Mouse (Mus musculus): Measurements from ENCODE around the gene Eml5. TPM values are rescaled to one million over a fixed set of nuclear protein-coding genes. Genes with fewer than 3 reads are reported as not detected.

Gene Eml5
- polyA plus RNA-seq (2012; rRNA removed), result 72.3 and 74.3 TPM in 2 replicates

DNA sequence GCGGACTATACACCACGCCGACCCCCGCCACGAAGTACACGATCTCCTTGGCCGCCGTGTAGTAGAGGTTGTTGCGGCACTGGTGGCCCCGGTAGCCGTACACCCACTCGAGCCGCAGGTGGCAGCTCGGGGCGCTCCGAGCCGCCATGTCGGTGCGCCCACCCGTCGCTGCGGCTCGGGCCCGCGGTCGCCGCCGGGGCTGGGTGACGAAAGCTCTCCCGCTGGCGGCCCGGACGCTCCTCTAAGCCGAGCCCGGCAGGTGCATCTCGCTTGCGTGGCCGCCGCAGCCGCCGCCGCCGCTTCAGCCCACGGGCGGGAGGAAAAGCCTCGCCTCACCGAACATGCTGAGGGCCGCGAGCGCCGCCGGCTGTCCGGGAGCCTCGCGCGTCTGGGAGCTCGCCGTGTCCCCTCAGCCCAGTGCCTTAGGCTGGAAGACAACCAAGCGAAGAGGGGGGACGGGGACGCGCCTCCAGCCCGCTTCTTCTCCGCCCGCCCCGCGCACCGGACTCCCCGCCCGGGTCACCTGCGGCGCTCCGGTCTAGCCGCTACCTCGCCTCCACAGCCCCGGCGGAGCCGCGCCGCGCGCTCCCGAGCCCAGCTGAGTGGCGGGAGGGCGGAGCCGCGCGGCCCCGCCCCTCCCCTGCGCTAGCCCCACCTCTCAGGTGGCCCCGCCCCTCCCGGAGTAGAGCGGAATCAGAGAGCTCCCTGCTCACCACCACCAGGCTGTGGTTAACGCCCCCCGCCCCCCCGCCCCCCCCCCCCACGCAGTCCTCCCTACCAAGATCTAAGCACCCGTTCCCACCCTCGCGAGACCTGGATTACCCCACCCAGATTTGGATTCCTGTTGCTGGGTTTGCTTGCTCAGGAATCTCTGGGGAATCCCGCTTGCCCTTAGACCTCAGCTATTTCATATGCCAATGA is at the start of gene Eml5:
Eml5 (minus strand) TSS at position 604 of the 921 bp plus-strand sequence.

DNA sequence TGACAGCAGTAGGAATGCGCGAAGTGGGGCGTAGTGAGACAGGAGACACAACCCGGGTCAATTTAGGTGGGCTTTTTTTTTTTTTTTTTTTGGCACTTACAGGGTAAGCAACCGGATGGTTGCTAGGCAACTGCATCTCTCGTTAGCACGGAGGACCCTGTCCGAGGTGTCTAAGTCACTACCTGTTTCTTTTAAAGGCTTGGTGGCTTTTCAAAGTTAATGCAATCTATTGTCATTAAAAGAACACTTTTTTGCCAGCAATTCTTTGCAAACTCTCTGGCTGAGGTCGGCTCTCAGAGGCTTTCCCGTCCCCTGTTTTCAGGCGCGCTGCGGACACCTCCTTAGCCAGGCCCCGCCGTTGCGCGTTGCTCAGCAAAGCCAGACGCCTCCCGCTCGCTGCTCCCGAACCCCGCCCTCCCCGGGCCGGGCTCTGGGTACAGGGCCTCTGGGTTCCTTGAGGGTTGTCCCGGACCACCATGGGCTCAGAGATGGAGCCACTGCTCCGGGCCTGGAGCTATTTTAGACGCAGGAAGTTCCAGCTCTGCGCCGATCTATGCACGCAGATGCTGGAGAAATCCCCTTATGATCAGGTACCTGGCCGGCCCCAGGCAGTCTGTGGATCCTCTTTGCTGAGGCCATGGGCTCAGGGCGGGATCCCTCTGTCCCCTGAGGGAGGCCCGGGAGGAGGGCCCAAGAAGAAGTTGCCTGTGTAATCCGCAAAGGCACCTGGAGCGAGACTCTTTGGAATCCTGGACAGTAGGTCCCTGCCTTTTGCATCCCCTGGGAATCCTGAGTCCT is 19.1 kb upstream of the Eml5 start, which contains the start of gene Ttc8:
Ttc8 (plus strand) TSS at position 381 of the 798 bp plus-strand sequence.

DNA sequence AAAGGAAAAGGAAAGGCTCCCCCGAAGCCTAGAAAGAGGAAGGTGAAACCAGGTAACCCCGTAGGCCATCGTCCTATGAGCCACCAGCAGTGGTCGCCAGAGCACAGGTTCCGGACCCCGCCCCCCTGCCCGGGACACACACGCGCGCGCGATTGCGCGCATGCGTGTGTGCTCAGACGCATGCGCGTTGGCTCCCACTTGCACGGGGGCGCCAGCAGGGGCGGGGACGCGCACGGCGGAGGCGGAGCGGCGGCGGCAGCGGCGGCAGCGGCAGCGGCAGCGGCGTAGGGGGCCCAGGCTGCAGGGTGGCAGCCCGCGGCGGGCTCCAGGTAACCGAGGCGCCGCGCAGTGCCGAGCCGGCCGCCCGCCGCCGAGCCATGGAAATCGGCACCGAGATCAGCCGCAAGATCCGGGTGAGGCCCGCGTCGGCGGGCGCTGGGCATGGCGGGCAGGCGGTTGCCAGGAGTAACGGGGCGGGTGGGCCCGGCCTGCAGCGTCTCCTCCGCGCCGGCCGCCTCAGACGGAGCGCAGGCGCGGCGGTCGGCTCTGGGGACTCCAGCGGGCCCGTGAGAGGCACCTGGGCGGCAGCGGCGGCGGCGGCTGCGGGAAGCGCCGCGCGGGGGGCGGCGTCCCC is 154.4 kb downstream of the Eml5 start, which contains the start of gene Zc3h14:
Zc3h14 (plus strand) TSS at position 219 of the 634 bp plus-strand sequence.

DNA sequence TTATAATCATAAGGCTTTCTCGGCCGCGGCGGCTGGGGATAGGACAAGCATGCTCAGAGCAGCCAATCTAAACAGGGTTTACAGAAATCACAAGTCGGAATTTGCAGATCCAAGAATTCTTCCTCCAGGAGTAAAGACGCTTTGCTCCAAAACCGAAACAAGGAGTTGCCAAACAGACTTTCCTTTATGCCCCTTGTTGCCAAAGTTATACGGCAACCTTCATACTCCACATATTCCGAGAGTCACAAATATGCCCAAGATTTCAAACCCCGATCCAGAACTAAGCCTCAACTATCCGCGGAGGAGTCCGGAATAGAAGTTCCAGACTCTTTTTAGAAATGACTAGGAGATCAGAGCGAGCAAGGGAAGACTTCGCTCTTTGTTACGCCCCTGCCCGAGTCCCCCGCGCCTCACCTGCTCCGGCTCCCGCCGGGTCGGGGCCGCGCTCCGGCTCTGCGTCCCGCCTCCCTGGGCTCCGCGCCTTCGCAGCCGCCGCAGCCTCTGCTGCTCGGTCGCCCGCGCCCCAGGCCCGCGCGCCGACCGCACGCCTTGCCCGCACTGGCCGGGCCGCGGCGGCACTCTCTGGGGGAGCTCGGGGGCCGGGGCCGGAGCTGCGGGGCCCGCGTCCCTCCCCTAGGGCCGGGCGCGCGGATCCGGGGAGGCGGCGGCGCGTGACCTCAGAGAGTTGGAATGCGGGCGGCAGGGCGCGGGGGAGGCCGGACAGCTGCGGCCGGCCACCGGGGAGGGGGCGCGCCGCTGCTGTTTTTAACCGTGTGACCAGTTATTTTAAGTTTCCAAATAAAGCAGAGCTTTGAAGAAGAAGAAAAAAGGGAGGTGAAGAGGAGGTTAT is 164.1 kb downstream of the Eml5 start, which contains the start of gene Ptpn21:
Ptpn21 (minus strand) TSS at position 455 of the 850 bp plus-strand sequence.

Other genes starting within 250 kb of the Eml5 start
- 5.0 and 5.2 TPM in 2 replicates for gene Ptpn21, start 164.1 kb downstream of the Eml5 start, polyA plus RNA-seq (2012; rRNA removed)
- gene Zc3h14, start 154.5 kb downstream of the Eml5 start, polyA plus RNA-seq (2012; rRNA removed), result 119 and 123 TPM in 2 replicates
- gene Ttc8, start 19.1 kb upstream of the Eml5 start, polyA plus RNA-seq (2012; rRNA removed), result 42.5 and 43.7 TPM in 2 replicates